Mouse (Mus musculus) cerebellum, adult 2 months (tissue): ENCODE data around the gene Tshr. TPM values are rescaled to one million over a fixed set of nuclear protein-coding genes. Genes with fewer than 3 reads are reported as not detected.
"Not testable (repeated sequence)": the region's sequence is repeated elsewhere in the genome, so short reads cannot be mapped to it uniquely, and the experiment has no call there.

Source experiments
- DNase-seq, 2 experiments: peaks; one replicate each; pipeline ENCODE4 v3.0.0; 2021
- H3K27ac ChIP-seq: fragments of 200-500 bp; 2 replicates; pipeline ENCODE4 v1.5.1; 2012; ENCODE audit warnings: low read length, control low read depth, inconsistent platforms; ENCODE audit not compliant: insufficient read depth
- H3K27me3 ChIP-seq: fragments of 200-500 bp; 2 replicates; pipeline ENCODE4 v1.6.1; 2012; ENCODE audit warnings: inconsistent platforms, mild to moderate bottlenecking, low read length, moderate library complexity; ENCODE audit not compliant: control insufficient read depth, insufficient read depth
- H3K4me1 ChIP-seq: fragments of 200-500 bp; 2 replicates; pipeline ENCODE4 v1.6.1; 2011; ENCODE audit warnings: low read length; ENCODE audit not compliant: control insufficient read depth, insufficient read depth
- H3K4me3 ChIP-seq: fragments of 200-500 bp; replicated peaks from 2 replicates; pipeline ENCODE3; 2011; ENCODE audit warnings: mild to moderate bottlenecking, low read depth, low read length, control low read depth; ENCODE audit not compliant: insufficient read depth
- CTCF ChIP-seq: fragments of 200-500 bp; IDR thresholded peaks from 2 replicates; pipeline ENCODE4 v1.5.1; 2011; ENCODE audit warnings: low read depth, mild to moderate bottlenecking, control low read depth, low read length, moderate library complexity, borderline replicate concordance; ENCODE audit not compliant: insufficient read depth
- POLR2A ChIP-seq: fragments of 200-500 bp; IDR thresholded peaks from 2 replicates; pipeline ENCODE4 v1.6.1; 2011; ENCODE audit warnings: low read length, control low read depth, borderline replicate concordance; ENCODE audit not compliant: insufficient read depth
- WGBS: fragments of 180-500 bp; shearing (Covaris S2); methylation state at CpG from one replicate; pipeline ENCODE4 v1.1.7; 2018; 5-methylcytosine and 5-hydroxymethylcytosine counted together
- polyA plus RNA-seq: library from polyadenylated mRNA; depleted of rRNA; stranded (reverse); fragments of >200 nt; gene quantifications from 2 replicates; pipeline ENCODE4 v1.2.3, GENCODE M21; 2012

The Tshr gene
- polyA plus RNA-seq, 1 experiment: 0.08 TPM

DNA sequence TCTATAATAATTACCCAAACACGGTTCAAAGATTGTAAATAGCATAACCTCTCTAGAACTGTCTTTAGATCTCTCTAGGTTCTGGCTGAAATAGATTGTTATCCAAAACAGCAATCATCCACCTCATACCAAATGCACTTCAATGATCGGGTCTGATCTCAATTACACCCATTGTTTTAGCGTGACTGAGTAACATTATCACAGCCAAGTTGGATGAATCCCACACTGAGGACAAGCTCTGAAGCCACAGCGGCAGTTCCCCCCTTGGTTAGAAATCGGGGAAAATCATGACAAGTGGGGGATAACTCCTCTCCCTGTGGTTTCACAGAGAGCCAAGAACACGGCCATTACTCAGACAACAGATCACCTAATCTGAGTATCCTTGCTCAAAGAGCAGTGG, 129.6 kb downstream of the Tshr start:
- no peaks in the 10 kb centered on the region for H3K4me1 ChIP-seq
- no peak overlapping the region for H3K27ac ChIP-seq
- no peaks in the 10 kb centered on the region for H3K27me3 ChIP-seq
- whole genome bisulfite sequencing: 18% methylated on average over 6 of the region's 6 CpGs
- TF ChIP-seq CTCF (no peak), POLR2A (no peak)
- H3K4me3 ChIP-seq: no peak overlapping the region
- DNase-seq: no peak

DNA sequence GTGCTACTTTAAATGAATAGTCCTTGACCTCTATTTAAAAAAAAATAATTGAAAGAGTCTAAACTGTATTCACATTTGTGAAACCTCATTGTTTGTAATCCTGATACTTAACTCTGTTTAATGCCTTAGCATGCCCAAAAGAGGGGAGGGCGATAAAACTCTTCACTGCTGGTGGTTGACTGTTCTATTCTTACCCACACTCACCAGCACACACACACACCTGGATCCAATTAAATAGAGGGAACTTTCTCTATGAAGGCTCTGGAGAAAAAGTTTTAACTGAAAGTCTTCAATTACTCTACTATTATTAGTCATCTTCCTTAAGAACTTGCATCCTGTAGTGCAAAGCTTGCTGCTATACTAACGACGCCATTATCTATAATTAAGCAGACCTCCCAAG, 133.4 kb downstream of the Tshr start:
- WGBS: 90% methylated on average over 3 of the region's 3 CpGs
- no peak overlapping the region for H3K27ac ChIP-seq
- no peaks in the 10 kb centered on the region for H3K4me1 ChIP-seq
- H3K27me3 ChIP-seq: no peaks in the 10 kb centered on the region
- no peak for DNase-seq
- H3K4me3 ChIP-seq: no peak overlapping the region
- no peak for TF ChIP-seq POLR2A
- TF ChIP-seq CTCF: no peak

DNA sequence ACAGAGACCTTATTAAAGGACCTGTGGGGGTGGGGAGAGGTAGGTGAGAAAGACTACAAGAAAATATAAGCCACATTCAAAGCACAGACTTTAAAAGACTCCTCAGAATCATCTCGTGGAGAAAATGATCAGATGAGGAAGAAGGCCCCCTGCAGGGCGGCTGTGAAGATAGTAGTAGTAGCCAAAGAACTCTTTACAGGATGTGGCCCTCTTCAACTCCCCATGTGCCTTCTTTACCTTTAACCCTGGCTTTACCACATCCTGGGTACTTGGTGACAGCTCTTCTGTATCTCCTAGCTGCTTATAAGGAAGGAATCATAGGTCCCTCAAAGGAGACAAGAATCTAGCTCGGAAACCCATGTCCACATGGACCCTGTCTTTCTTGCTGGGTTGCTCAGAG, 139.3 kb downstream of the Tshr start:
- Histone ChIP-seq H3K27me3 (no peaks in the 10 kb centered on the region), H3K27ac (no peak overlapping the region), H3K4me1 (no peaks in the 10 kb centered on the region), H3K4me3 (no peak overlapping the region)
- no peak for TF ChIP-seq POLR2A
- no peak for TF ChIP-seq CTCF
- WGBS: 68% methylated on average over 3 of the region's 3 CpGs
- DNase-seq: no peak

DNA sequence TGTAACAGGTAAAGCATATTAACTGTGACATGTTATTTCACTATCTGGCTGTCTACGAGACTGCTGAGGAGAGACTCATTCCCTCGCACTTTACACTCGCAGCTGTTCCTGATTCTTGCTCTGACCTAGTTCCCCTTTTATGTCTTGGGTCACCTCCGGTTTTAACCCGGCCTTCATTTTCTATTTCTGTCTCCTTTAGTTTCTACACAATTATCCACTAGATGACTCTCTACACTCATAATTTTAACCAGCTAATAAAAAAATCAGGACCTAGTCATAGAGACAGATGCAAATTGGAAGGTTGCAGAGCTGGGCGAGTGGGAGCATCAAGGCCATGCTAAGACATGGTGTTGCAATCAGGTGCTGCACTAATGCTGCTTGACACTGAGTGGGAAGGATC, 150.2 kb downstream of the Tshr start:
- no peak overlapping the region for H3K4me3 ChIP-seq
- DNase-seq: no peak
- TF ChIP-seq POLR2A (no peak), CTCF (no peak)
- WGBS: 86% methylated on average over 6 of the region's 6 CpGs
- no peak overlapping the region for H3K27ac ChIP-seq
- H3K27me3 ChIP-seq: no peaks in the 10 kb centered on the region
- no peaks in the 10 kb centered on the region for H3K4me1 ChIP-seq

DNA sequence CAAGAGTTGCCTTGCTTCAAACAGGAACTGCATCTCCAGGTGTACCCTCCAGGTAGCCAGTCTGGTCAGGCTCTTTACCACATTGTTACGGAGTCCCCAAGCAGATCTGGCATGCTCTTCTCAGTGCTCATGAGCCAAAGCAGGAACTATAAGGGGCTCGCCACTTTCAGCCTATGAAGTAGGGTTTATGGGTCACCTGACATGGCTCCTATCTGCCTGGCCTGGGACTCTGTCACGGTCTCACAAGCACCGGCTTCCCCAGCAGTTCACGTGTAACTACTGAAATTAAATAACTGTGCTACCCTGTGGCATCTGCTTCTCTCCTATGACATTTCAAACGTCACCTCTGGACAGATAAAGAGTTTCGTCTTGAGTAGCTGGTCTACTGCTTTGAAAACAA, 155.8 kb downstream of the Tshr start:
- Histone ChIP-seq H3K4me3 (no peak overlapping the region), H3K4me1 (no peaks in the 10 kb centered on the region), H3K27ac (no peak overlapping the region), H3K27me3 (no peaks in the 10 kb centered on the region)
- no peak for TF ChIP-seq CTCF
- TF ChIP-seq POLR2A: no peak
- DNase-seq: no peak
- WGBS: 89% methylated on average over 7 of the region's 7 CpGs

DNA sequence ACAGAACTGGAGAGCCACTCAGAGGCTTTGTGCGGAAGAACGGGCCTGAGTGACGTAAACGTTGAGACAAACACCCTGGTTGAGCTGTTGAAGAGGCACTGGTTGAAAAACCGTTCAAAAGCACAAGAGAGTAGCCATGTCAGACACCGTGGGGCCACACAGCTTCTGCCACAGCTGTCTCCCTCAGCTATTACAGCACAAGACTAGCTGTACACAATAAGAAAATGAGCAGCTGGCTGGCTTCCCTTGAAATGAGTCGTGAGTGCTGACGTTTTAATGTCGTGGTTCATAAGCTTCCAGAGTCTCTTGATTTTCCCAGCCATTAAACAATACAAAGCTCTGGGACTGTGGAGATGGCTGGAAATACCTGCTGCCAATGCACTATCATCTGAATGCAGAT, 165.1 kb downstream of the Tshr start:
- Histone ChIP-seq H3K27me3 (no peaks in the 10 kb centered on the region), H3K4me1 (no peaks in the 10 kb centered on the region), H3K4me3 (no peak overlapping the region), H3K27ac (no peak overlapping the region)
- 59% methylated on average over 9 of the region's 9 CpGs for WGBS
- DNase-seq: no peak
- TF ChIP-seq CTCF (no peak), POLR2A (no peak)

DNA sequence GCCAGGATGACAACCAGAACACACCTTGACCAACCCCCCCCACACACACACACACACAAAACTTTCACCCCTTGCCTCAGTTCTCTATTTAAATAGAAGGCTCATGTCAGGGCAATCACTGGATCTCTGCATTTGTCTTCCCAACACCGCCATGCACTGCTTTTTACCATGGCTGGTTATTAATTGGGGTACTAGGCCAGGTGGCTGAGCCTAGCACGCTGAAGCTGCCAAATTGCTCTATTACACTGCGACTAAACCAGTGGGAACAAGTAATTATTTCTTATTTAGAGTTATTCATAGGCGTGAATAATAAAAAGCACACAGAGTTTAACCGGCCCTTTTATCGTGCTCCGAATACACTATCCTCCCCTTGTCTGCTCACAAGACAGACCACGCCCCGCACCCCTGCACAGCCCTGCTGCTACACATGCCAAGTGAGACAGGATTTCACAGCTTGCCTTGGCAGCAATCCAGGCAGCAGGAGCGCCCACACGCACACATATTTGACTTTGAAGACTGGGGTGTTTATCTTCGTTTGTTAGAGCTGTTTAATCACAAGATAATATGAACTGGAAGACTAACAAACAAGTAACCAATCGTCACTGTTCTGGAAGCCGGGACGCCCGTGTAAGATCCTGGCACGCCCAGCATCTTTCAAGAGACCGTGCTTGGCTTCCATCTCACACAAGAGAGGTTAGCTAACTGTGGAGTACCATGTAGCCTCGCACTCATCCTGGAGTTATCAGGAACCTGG, 167.6 kb downstream of the Tshr start:
- WGBS: 2% methylated on average over 19 of the region's 19 CpGs
- Histone ChIP-seq H3K27me3 (no peaks in the 10 kb centered on the region), H3K4me3 (peak overlapping the region; percentile 32), H3K27ac (no peak overlapping the region), H3K4me1 (no peaks in the 10 kb centered on the region)
- TF ChIP-seq POLR2A: no peak
- no peak for TF ChIP-seq CTCF
- DNase-seq: peak; percentile 65 to 69

DNA sequence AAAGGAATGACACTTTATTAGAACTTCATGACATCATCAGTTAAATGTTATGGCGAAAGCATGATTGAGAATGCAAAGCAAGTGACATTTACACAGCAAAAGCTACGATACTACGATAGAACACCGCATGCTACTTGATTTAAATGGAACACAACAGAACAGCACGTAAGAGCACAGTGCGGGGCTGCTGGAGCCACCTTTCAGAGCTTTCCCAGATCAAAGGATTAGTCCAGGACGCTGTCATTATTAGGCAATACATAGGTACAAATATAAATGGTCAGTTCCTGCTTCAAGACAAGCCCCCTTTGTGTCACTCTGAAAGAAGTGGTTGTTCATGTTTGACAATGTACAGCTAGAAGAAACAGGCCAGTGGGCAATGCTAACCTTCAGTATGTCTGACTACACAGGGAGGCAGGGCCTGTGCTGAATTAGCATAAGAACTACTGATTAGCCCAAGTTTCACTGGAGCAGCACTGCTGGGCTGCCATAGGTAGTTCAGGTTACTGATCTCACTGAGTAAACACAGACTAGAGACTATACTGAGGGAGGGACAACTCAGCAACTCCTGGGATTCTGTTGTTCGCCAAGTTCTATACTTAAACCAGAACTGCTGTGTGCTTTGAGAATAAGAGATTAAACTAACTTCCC, 173.1 kb downstream of the Tshr start:
- 96% methylated on average over 8 of the region's 8 CpGs for WGBS
- H3K27ac ChIP-seq, H3K4me3 ChIP-seq, H3K4me1 ChIP-seq, DNase-seq, H3K27me3 ChIP-seq: not testable (repeated sequence)

DNA sequence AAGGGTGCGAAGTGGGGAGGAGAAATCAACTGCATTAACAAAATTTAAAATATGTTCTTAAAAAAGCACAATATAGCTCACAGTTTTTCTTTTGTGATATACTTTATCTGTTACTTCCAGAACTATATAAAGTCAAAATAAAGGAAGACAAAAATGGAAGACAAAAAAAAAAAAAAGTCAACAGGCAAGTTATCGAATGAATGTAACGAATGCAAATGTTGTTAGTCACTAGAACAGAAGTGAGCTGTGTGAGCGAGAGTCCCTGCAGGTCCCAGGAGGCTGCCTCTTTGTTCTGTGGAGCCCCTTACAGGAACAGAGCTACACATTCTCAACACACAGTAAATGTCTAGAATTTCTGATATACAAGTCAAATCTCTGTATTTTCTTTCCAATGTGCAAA, 173.8 kb downstream of the Tshr start:
- not testable (repeated sequence) for H3K27me3 ChIP-seq, DNase-seq, H3K4me1 ChIP-seq, H3K4me3 ChIP-seq, H3K27ac ChIP-seq
- WGBS: 72% methylated on average over 4 of the region's 4 CpGs
